Mouse (Mus musculus) kidney, postnatal 0 days (tissue): ENCODE results near the gene Kif1b. TPM values are rescaled to one million over a fixed set of nuclear protein-coding genes. Genes with fewer than 3 reads are reported as not detected.
A peak's percentile ranks its signal among the peaks of the same experiment; 100 is the strongest.

Source experiments
- ATAC-seq: fragments of 200-750 bp; cut with Nextera tagmentation; replicated peaks from 2 replicates; pipeline ENCODE4 v1.8.0; 2017; ENCODE audit warnings: low read depth, moderate number of reproducible peaks, moderate TSS enrichment, moderate library complexity; ENCODE audit not compliant: low FRiP score
- DNase-seq: peaks from one replicate; pipeline ENCODE4 v3.0.0-alpha.2; 2016; ENCODE audit warnings: low spot score
- H3K27ac ChIP-seq: fragments of 300-500 bp; sonication (generic); 2 replicates; pipeline ENCODE4 v1.5.1; 2014; ENCODE audit warnings: mild to moderate bottlenecking
- H3K27me3 ChIP-seq: fragments of 300-500 bp; sonication (generic); 2 replicates; pipeline ENCODE4 v1.6.1; 2014; ENCODE audit warnings: low read length, mixed read lengths; ENCODE audit not compliant: insufficient read depth
- H3K36me3 ChIP-seq: fragments of 300-500 bp; sonication (generic); 2 replicates; pipeline ENCODE4 v1.6.1; 2014; ENCODE audit warnings: low read length, mixed read lengths; ENCODE audit not compliant: insufficient read depth
- H3K4me1 ChIP-seq: fragments of 300-500 bp; sonication (generic); replicated peaks from 2 replicates; pipeline ENCODE4 v1.6.1; 2014; ENCODE audit warnings: antibody characterized with exemption, low read length, mixed read lengths; ENCODE audit not compliant: insufficient read depth
- H3K4me2 ChIP-seq: fragments of 300-500 bp; sonication (generic); 2 replicates; pipeline ENCODE4 v1.6.1; 2014; ENCODE audit warnings: mild to moderate bottlenecking, low read length, moderate library complexity, mixed read lengths
- H3K4me3 ChIP-seq: fragments of 300-500 bp; sonication (generic); replicated peaks from 2 replicates; pipeline ENCODE4 v1.5.1; 2014; ENCODE audit warnings: low read depth, low read length
- H3K9ac ChIP-seq: fragments of 300-500 bp; sonication (generic); 2 replicates; pipeline ENCODE4 v1.6.1; 2014; ENCODE audit warnings: low read depth, low read length
- H3K9me3 ChIP-seq: fragments of 300-500 bp; sonication (generic); replicated peaks from 2 replicates; pipeline ENCODE4 v1.6.1; 2016; ENCODE audit warnings: low read length, inconsistent platforms, mixed read lengths
- CTCF ChIP-seq: IDR thresholded peaks from 2 replicates; pipeline ENCODE4 v1.5.1; 2016; ENCODE audit warnings: antibody characterized with exemption, low read depth, mild to moderate bottlenecking, moderate library complexity
- WGBS: fragments of 180-500 bp; shearing (Covaris S2); extraction: QIAGEN DNeasy Blood & Tissue Kit; methylation state at CpG from one replicate; pipeline ENCODE4 v1.1.7; 2014; 5-methylcytosine and 5-hydroxymethylcytosine counted together
- polyA plus RNA-seq: library from polyadenylated mRNA; unstranded; fragments of >200 nt; fragmentation: Nextera tagmentation; extraction: Ambion mirVana; gene quantifications from 2 replicates; pipeline ENCODE4 v1.2.1, GENCODE M21; 2015

Gene Kif1b
- polyA plus RNA-seq, 1 experiment from 2014 or later = 19.9 TPM

DNA sequence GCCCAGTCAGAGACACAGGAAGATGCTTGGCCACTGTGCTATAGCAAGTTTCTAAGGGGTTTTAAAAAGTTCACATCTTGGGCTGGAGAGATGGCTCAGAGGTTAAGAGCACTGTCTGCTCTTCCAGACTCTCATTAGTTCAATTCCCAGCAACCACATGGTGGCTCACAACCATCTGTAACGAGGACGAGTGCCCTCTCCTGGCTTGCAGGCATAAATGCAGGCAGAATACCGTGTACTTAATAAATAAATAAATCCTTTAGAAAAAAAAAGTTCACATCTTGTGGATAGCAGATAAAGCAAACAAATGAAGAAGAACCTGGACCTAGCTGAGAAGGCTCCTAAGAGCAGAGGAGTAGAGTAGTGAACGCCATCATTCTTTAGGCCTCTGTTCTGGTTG lies 124.7 kb downstream of the Kif1b start:
- ATAC-seq = no peak
- peak; percentile 66 for TF ChIP-seq CTCF
- H3K4me3 ChIP-seq = no peak overlapping the region
- WGBS = 67% methylated on average over 4 of the region's 4 CpGs
- H3K27ac ChIP-seq = no peak overlapping the region
- no peak for DNase-seq
- peaks cover 46% of the 10 kb centered on the region for H3K36me3 ChIP-seq
- no peaks in the 10 kb centered on the region for H3K27me3 ChIP-seq
- no peaks in the 10 kb centered on the region for H3K9me3 ChIP-seq
- no peaks in the 10 kb centered on the region for H3K4me1 ChIP-seq
- H3K9ac ChIP-seq = no peak overlapping the region
- H3K4me2 ChIP-seq = no peak overlapping the region

DNA sequence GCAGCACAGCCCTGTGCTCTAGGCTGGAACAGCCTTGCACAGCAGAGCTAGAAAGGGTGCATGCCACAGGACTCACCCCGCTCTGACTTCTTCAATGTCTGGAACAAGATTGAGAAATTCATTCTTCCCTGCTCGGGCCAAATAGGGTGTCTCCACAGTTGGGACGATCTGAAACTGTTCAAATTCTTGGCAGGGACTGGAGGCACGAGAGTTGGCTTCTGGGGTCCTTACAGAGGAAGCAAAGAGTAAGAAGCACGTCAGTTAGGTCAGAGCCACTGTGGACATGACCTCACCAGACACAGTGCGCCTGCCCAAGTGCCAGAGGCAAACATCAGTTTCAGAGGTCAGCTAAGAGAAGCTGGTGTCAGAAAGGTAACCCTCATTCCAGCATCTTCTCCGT lies 125.3 kb downstream of the Kif1b start:
- Histone ChIP-seq H3K27ac (no peak overlapping the region), H3K9me3 (no peaks in the 10 kb centered on the region), H3K4me2 (no peak overlapping the region), H3K27me3 (no peaks in the 10 kb centered on the region), H3K9ac (no peak overlapping the region), H3K36me3 (peaks cover 45% of the 10 kb centered on the region), H3K4me1 (no peaks in the 10 kb centered on the region), H3K4me3 (no peak overlapping the region)
- TF ChIP-seq CTCF = no peak
- WGBS = 82% methylated on average over 7 of the region's 7 CpGs
- ATAC-seq = no peak
- DNase-seq = no peak

DNA sequence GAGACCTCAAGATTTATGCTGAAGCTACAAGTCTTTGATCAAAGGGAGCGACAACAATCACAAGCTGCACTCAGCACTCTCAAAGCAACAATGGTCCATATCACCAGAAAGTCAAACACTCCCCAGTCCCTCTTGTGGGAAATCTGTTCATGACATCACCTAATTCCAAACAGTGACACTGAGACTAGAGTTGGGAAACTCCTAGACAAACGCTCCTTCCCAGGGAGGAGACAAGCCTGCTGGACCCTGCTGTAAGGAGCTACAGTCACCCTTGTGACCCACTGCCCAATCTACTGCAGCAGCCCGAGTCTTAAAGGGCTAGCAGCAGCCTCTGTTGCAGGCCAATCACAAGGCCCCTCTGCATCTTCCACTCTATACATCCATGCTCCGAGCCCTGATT lies 127.9 kb downstream of the Kif1b start:
- H3K4me1 ChIP-seq = no peaks in the 10 kb centered on the region
- no peaks in the 10 kb centered on the region for H3K9me3 ChIP-seq
- no peak overlapping the region for H3K27ac ChIP-seq
- no peak overlapping the region for H3K4me2 ChIP-seq
- peaks cover 32% of the 10 kb centered on the region for H3K36me3 ChIP-seq
- ATAC-seq = no peak
- H3K9ac ChIP-seq = no peak overlapping the region
- TF ChIP-seq CTCF = no peak
- 51% methylated on average over 4 of the region's 4 CpGs for WGBS
- no peak for DNase-seq
- no peaks in the 10 kb centered on the region for H3K27me3 ChIP-seq
- no peak overlapping the region for H3K4me3 ChIP-seq

DNA sequence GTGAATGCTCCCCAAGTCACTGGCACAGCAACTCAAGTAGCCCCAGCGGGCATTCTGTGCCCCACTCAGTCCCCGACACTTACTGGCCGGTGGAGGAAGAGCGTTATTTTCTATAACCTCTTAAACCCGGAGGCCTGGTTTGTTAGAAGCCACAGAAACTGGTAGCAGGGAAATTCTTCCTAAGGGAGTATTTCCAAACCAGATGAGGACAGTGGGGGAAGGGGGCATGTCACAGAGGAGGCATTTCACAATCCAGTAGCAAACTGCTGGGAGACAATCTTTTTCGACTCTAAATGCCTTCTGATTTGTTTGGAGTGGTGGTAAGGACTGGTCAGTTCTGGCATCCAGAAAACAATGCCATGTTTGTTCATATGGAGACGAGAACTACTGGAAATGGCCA lies 128.3 kb downstream of the Kif1b start:
- Histone ChIP-seq H3K9ac (no peak overlapping the region), H3K4me3 (no peak overlapping the region), H3K27ac (no peak overlapping the region), H3K4me2 (no peak overlapping the region), H3K36me3 (peaks cover 32% of the 10 kb centered on the region), H3K9me3 (no peaks in the 10 kb centered on the region), H3K4me1 (no peaks in the 10 kb centered on the region), H3K27me3 (no peaks in the 10 kb centered on the region)
- TF ChIP-seq CTCF = no peak
- WGBS = 79% methylated on average over 7 of the region's 7 CpGs
- ATAC-seq (no peak), DNase-seq (no peak)

DNA sequence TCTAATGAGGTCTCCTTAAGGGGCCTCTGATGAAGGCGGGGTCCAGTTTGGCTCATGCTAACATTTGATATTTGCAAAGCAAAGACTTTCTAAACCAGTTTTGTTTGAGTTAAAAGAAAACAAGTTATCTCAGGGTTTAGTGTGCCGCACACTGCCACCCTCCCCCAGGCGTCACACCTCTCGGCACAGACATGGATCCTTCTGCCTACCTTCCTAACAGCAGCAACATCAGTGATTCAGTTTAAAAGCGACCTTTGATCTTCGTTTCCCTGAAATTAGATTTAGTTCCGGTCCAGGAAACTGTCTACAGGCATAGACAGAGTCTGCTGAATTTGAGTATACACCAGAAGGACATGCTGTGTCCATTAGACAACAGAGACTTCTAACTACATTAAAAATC lies 129.2 kb downstream of the Kif1b start:
- Histone ChIP-seq H3K9me3 (no peaks in the 10 kb centered on the region), H3K9ac (no peak overlapping the region), H3K36me3 (peaks cover 27% of the 10 kb centered on the region), H3K4me3 (no peak overlapping the region), H3K4me1 (no peaks in the 10 kb centered on the region), H3K27ac (no peak overlapping the region), H3K27me3 (no peaks in the 10 kb centered on the region), H3K4me2 (no peak overlapping the region)
- TF ChIP-seq CTCF = no peak
- ATAC-seq (no peak), DNase-seq (no peak)
- 61% methylated on average over 7 of the region's 7 CpGs for WGBS

DNA sequence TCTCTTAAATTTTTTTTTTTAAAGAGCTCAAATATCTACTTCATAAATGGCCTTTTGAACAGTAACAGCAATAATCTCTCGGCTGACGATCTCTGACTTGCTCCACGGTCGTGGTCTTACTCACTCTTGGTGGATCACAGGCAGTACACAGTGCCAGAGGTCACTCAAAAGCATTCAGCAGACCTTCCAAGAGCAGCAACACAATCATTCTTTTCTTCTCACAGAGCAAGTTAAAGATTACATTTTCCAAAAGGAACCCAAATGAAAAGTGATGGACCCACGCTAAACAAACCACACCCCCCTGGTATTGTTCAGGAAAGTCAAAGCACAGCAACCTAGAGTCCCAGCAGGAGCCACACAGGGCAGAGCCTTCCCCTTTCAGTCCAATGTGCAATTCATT lies 130.4 kb downstream of the Kif1b start:
- Histone ChIP-seq H3K27me3 (no peaks in the 10 kb centered on the region), H3K36me3 (peaks cover 20% of the 10 kb centered on the region), H3K9me3 (no peaks in the 10 kb centered on the region), H3K9ac (no peak overlapping the region), H3K27ac (no peak overlapping the region), H3K4me3 (no peak overlapping the region), H3K4me1 (no peaks in the 10 kb centered on the region), H3K4me2 (no peak overlapping the region)
- DNase-seq (no peak), ATAC-seq (no peak)
- TF ChIP-seq CTCF = no peak
- WGBS = 55% methylated on average over 5 of the region's 5 CpGs

DNA sequence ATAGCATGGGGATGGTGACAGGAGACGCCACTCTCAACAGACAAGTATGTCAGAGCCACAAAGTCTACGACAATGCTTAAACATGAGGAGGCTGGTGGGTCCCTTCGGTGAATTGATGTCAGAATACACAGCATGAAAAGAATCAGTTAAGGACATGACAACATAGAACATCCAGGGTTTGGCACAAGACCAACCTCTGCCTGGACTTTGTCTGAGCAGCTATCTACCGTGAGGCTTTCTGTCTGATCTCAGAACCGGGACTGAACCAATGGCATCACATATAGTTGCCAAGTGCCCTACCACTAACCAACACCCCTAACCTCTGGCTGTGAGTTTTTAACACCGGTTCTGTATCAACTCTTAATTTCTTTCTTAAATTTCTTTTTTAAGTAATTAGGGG lies 130.8 kb downstream of the Kif1b start:
- no peak for TF ChIP-seq CTCF
- 82% methylated on average over 6 of the region's 6 CpGs for WGBS
- no peak overlapping the region for H3K27ac ChIP-seq

More for the DNA sequence above, 130.8 kb downstream of the Kif1b start:
- Histone ChIP-seq H3K4me1 (no peaks in the 10 kb centered on the region), H3K36me3 (peaks cover 16% of the 10 kb centered on the region), H3K4me3 (no peak overlapping the region), H3K9ac (no peak overlapping the region), H3K9me3 (no peaks in the 10 kb centered on the region), H3K4me2 (no peak overlapping the region), H3K27me3 (no peaks in the 10 kb centered on the region)
- ATAC-seq = no peak
- DNase-seq = no peak
